Mouse (Mus musculus) CD4-positive, CD25-positive, alpha-beta regulatory T cell, adult 4 months (primary cell): ENCODE results near the gene Klf12. TPM values are rescaled to one million over a fixed set of nuclear protein-coding genes. Genes with fewer than 3 reads are reported as not detected.
A peak's percentile ranks its signal among the peaks of the same experiment; 100 is the strongest.

Experiments
- ATAC-seq: one replicate; pipeline ENCODE4 v1.8.0; 2017
- polyA plus RNA-seq, 2 experiments: library from polyadenylated mRNA; unstranded; fragments of 100-300 nt; shearing (Covaris generic); gene quantifications; one replicate each; pipeline ENCODE4 v1.2.1; 2017

The Klf12 gene
- polyA plus RNA-seq, 2 experiments from 2014 or later: 2.4 to 4.3 TPM

GRCm38 (mm10) chr14:100231384-100231783 is 53.1 kb downstream of the Klf12 start:
- ATAC-seq: no peak

- ATAC-seq: no peak
Observed at GRCm38 (mm10) chr14:100228120-100228519, 56.4 kb downstream of the Klf12 start.

DNA sequence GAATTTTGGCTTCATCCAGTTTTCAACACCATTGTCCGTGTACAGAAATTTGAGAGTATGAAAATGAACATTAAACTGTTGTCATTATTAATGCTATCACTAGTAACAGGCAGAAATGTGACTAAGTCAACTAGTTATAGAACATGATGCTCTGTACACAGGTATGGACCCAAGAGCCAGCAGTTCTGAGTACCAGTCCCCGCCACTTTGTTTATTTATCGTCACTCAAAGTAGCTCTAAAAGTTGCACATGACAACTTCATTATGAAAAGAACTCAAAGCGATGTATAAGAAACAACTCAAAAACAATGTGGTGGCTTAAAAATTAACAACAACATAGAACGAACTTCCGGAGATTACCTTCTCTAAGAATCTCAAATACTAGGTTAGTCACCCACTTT is 56.8 kb downstream of the Klf12 start:
- no peak for ATAC-seq

- no peak for ATAC-seq
Observed at GRCm38 (mm10) chr14:100224151-100224550, 60.3 kb downstream of the Klf12 start.

DNA sequence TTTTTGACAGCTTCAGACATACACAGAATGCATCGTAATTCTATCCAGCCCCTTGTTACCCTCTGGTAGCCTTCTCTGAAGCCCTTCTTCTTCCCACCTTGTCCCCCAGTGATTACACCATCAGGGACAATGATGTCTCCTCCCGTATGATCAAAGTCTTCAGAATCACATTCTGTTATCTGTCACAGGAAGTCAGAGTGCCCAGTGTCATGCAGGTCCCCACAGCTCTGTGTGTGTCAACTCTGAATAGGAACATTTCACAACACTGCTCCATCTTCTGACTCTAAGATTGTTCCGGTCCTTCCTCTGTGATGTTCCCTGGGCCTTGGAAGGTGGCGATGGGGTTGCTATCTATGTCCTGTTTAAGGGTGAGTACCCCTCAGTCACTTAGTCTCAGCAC is 62.2 kb downstream of the Klf12 start:
- ATAC-seq: no peak

DNA sequence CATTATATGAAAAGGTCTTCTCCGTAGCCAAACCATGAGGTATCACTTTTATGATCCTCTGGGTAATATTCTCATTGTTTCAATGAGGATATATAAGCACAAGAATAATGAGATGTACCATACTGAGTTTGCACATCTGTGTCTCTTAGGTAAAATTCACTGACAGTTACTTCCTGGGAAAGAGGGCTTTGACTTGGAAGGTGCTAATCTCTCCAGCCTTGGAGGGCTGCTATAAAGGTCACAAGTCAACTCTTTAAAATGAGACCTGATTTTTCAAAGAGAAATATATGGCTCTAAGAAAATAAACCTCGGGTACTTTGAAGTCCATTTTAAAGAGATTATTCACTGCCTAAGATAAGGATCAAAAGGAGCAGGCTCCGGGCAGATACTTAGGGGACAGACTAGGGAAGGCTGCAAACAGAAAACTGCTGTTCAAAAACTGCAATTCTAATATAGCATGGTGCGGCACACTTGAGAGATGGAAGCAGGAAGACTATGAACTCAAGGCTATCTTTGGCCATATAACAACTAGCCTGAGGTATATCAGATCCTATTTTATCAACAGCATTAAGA is 69.2 kb downstream of the Klf12 start:
- no peak for ATAC-seq

- ATAC-seq: peak; percentile 64
Observed at GRCm38 (mm10) chr14:100213066-100213465, 71.4 kb downstream of the Klf12 start.

- ATAC-seq: no peak
Observed at GRCm38 (mm10) chr14:100211826-100212117, 72.7 kb downstream of the Klf12 start.

DNA sequence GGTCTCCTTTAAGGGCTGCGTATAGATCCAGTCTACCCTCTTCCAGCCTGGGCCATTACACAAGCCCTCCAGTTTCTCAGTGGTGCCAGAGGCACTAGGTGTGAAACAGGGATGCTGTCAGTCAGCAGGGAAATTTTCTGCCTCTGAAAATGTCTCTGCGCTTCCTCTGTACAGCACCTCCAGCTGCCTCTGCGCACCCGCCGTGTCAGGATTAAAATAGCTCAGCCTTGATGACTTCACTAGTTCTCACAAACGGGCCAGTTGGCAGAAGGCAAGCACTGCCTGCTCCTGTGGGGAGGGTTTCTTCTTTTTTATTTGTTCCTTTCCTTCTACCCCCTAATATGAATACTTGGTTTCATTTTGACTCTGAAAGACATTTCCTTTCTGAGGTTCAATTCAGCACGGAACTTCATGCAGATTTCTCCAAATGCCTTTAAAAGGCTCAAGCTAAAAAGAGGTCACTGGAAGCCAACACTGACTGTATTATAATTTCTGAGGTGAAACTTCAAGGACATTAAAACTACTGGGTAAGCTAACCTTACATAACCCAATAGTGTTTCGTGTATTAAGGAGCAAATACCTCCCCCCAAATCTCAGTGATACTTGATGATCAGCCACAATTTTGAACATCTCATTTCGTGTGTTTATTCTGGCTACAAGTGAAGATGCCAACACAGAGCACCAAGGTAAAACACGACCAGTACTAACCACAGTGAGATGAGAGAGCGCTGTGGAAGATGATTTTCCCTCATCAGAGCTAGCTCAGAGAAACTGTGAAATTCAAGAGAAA is 73.2 kb downstream of the Klf12 start:
- ATAC-seq: peak; percentile 70

GRCm38 (mm10) chr14:100209814-100210419 is 74.6 kb downstream of the Klf12 start:
- no peak for ATAC-seq

DNA sequence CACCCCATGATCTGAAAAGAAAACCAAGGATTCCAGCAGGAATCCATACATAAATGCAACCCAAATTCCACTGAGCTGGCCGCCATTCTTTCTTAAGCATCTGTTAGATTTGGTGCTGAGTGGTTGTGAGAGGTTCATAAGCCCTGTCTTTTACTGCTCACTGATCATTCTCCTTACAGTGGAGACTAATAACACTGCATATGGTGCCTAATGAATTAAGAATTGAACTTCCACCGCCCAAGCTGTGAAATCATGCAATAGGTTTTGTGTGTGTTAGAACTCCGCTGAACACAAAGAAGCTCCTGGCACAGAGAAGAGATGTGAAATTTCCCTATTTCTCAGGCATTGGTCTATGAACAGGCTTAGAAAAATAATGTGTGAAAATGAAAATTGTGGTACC is 77.4 kb downstream of the Klf12 start:
- ATAC-seq: no peak

DNA sequence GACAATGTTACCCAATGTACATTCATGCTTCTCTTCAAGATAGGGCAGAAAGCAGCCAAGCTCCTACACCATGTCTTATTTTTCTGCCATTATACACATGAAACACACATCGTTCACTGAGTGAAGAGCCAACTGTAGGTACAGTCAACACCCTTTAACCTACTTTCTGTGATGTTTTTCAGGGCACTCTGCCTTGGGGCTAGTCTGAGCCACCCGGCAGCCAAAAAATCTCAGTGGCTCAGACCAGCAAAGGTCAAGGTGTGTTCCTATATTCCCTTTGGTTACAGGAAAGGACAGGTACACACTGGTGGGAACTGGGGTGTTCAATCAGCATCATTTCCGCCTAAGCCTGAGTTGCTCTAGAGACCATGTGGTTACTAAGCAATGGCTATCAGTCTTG is 78.3 kb downstream of the Klf12 start:
- ATAC-seq: no peak

- ATAC-seq: no peak
Observed at GRCm38 (mm10) chr14:100200058-100200688, 84.3 kb downstream of the Klf12 start.

DNA sequence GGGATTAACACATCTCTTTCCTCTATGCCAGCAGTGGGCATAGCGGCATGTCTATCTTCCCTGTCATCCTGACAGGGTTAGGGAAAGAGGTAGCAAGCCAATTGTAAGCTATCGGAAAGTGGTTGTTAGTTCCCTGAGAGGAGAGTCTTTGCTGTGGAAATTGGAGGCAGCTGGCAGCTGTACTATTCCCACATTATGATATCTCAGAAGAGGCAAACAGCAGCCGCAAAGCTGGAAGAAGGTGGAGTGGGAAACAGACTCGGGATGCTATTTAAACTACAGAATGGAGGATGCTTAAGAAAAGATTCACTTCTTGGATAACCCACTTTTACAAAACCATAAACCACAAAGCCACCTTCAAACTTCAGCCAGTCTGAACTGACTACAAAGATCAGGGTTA is 85.8 kb downstream of the Klf12 start:
- no peak for ATAC-seq

DNA sequence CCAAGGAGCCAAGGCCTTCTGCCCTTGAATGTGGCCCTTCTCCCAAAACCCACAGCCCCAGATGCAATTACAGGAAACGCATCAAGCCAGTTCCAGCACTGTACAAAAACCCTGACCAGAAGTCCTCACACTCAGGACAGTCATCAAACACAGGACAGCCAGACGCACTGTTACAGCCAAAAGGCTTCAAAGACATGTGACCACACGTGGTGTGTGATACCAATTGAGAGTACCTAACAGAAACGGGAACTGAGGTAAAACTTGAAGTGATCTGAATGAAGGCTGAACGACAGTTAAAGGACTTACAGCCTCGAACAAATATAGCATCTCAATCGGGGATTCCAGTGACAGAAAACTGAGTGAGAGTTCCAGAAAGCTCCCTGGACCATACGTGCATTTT is 87.3 kb downstream of the Klf12 start:
- ATAC-seq: no peak

- ATAC-seq: no peak
Observed at GRCm38 (mm10) chr14:100189490-100190197, 94.8 kb downstream of the Klf12 start.

GRCm38 (mm10) chr14:100187372-100187771 is 97.1 kb downstream of the Klf12 start:
- ATAC-seq: no peak

DNA sequence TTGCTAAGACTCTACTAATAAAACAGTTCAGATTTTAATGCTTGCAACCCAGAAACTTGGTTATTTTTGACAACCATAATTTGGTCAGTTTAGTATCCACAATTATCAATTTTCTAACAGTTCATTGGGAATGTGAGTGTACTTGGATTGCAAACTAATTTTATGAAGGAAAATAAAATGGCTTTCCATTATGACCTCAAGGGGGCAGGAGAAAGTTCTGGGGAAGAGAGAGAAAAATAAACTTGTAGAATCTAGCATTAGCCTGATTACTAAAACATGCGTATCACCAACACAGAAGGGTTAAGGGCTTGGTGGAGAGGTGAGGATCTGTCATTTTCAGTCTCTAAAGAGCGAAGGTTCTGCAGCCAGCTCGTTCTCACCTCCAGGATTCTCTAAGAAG is 106.7 kb downstream of the Klf12 start:
- ATAC-seq: no peak

- no peak for ATAC-seq
Observed at GRCm38 (mm10) chr14:100165075-100165474, 119.4 kb downstream of the Klf12 start.

DNA sequence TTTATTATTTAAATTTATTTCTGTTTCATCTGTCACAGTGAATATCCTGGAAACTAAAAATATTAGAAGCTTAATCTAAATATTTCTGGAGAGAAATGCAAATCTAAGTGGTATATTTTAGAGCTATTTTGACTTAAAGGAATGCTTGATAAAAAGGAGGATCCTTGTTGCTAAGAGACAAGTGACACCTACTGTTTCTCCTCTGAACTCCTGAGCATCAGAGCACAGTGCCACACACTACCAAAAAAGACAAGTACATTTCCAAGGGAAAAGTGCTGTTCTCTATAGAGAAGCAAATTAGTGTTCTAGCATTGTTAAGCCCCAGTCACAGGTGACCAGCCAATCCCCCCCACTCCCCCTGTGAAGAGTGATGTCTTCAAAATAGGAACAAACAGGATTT is 127.8 kb downstream of the Klf12 start:
- ATAC-seq: no peak

DNA sequence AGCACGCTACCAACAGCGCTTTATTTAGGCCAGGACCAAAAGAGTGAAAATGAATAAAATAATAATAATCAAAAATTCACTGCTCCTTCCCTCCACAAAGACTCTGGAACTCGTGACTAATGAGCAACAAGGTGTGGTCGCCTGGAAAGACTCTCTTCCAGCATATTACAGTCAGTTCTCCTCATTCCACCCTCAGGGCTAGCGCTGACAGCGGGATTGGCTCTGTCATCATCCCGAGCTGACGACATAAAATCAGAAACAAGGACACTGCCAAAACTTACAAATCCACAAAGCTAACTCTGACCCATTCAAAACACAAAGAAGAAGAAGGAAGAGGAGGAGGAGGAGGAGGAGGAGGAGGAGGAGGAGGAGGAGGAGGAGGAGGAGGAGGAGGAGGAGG is 136.8 kb downstream of the Klf12 start:
- no peak for ATAC-seq

- no peak for ATAC-seq
Observed at GRCm38 (mm10) chr14:100140370-100140769, 144.1 kb downstream of the Klf12 start.

DNA sequence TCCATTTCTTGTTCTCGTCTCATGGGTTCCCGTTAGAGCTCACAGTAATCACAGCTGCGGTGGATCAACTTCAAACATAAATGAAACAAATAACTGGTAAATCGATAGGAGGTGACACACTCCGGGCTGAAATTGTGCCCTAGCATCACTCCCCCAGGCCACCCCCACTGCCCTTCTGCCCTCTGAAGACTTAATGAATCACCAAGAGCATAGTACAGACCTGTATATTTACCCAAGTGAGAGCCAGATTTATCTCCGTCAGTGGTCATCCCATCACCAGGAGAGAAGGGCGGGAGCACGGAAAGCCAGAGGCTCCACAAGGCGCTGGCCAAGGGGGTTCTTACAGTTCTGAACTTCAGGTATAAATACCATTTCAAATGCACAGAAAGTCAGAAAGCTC is 150.2 kb downstream of the Klf12 start:
- ATAC-seq: no peak
